Mouse (Mus musculus) urinary bladder, postnatal 25 days (tissue): ENCODE measurements at regions not wholly inside any gene's neighbourhood (a gene's known extent, or its start where the extent isn't known, plus 50 kb on each side); places are given as distances from the start of the nearest gene placed in this dataset.

Experiments used
- DNase-seq: peaks from one replicate; pipeline ENCODE4 v3.0.0; 2022; ENCODE audit warnings: low spot score

DNA sequence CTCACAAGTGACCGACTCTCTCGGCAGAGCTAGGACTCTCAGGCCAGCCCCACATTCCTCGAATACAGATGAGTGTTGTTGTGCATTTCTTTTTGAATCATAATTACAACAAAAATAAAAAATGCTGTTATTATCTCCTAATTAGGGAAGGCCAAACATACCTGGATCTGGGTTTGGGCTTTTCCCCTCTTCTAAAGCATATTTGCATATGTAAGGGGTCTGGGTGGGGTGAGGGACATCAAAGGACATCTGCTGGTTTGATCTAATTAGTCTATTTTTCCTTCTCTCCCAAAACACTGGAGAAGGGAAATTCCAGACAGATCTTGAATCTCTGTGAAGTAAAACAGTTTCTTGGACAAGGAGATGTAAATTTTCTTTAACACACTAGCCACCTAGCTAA, 85.3 kb downstream of the Tfap2a start:
- DNase-seq, result no peak

DNA sequence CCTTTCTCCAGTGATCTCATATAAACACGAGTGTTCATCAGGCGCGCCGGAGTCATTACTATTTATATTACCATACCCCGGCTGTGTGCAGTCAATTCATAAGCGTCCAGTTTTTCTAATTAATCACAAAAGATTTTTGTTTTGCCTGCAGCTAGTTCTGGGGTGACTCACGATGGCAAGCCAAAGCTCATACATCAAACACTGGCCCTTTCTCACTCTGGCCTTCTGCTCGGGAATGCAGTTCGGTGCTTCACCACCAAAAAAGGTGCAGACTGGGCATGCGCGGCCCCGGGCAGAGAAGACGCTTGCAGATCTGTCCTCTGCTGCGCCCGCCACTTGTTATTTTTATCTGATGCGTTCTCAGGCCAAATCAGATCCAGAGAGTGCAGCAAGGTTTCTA, 87.1 kb downstream of the Tfap2a start:
- peak; percentile 71 for DNase-seq

DNA sequence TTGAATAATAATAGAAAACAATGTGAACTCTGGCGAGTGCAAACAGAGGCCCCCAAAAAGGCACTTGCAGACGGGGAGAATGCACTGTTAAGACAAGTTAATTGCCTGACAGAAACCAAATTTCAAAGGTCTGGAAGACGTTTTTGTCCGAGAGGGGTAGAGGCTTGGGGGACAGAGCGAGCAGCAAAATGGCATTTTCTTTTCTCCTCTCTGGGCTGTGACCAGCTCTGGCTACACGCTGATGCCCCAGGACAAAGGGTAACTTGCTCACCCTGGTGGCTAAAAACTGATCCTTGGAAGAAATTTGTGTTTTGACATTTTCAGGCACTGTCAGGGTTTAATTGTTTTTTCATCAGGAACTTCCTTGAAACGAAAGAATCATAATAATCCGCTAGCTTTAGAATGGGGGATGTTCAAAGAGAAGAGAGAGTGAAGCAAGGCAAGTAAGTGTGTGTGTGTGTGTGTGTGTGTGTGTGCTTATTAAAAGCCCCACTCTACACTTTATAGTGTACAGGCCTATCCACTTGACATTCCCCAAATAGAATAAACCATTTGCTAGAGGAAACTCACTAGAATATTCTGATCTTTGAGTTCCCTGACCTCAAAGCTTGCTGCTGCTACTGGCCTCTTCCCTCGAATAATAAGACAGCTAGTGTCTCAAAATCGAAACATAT, 88.0 kb downstream of the Tfap2a start:
- no peak for DNase-seq

DNA sequence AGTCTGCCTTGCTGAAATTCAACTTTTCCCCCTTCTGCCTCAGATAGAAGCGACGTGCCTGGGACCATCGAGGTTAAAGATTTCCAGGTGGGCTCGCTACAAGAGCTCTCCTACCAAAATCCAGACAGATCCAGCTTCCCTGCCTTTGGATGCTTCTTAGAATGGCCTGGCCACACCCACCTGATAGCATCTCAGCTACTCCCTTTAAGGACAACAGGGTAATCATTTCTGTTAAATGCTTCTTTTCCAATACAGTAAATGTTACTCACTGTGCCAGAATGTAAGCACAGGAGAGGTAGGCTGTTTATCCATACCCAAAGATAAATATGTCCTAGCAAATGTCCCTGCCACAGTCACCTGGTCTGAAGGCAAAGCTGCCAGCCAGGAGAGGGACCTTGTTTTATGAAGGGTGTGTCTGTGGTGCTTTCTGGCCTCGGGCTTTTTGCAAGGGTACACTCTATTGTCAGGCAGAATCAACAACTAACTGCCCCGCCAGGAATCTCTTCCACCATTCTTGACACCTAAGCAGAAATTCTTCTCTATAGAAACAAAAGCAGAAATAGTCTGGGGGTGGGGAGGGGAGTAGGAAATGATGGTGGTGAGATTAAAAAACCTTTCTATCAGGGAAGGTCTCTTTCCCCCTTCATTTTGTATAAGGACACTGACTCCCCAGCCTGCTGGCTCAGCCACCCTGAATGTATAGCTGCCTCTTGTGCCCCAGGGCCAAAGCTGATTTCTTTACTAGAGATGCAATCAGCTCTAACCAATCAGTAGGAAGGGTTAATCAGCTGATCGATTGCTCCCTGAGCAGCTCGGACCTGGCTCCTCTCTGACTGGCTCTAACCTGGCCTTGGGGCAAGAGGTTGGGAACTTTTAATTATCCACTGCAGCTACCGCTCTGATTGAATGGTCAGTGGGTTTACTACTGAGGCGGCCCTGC, 88.8 kb downstream of the Tfap2a start:
- DNase-seq, result no peak

DNA sequence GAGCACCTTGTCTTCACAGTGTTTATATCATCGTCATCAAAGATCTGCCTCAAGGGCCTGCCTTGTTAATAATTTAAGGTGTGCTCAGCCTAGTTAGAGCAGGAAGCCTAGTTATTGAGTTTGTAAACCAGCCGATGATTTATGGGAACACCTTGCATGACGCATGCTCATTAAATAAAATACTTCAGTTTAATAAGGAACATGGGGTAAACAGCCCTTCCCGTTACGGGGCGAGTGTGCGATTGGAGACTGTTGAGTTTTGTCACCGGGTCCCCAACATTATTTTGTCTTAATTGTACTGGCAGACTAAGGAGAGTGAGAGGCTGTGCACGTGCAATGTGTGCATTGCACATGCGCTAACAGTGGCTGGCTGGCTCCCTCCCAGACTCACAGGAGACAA, 92.0 kb downstream of the Tfap2a start:
- no peak for DNase-seq

DNA sequence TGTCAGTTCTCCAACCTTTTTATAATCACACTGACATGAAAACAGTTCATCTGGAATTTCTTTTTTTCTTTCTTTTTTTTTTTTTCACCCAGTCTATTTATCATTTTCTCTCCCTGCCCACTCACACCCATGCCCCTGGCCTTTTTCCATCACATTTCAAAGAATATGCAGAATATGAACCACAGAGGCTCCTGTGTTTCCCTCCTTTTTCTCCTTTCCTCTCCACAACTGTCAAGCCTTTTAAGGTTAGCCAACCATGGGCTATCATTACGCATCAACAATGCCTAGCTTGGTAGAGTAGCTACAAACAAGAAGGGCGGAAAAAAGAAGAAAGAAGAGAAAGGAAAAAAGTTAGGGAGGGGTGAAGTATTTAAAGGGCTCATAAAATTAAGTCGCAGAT, 92.5 kb downstream of the Tfap2a start:
- no peak for DNase-seq

DNA sequence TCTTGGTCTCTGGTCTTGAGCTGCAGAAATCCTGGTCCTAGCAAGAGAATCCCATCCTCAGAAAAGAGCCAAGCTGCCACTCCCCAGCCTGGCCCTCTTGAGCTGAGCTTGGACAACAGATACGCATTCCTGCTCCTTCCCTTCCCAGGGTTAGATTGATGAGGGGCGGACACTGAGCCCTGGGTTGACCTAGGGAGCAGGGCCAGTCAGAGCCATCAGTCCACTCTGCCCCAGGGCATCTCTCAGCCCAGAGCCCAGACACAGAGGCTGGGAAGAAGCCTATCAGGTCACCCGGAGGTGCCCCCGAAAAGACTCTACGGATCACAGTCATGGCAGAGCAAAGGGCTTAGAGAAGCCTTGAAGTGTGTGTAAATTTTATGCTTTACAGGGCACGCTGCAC, 95.2 kb downstream of the Tfap2a start:
- DNase-seq, result no peak

DNA sequence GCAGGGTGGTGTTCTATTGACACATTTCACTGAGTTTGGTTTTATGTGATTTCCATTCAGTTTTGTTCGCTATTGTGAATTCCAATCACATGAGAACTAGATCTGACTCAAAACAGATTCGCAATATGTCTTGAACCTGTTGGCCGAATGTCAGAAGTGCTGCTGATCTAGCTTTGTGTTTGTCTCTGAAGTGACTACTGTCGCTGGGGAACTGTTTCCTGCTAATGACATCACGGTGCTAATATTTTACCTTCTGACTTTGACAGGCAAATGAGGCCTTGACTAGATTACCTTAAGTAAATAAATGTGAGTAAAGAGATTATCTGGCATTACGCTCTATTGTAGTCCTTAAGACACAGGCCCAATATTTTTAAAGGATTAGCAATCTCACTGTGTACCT, 100.9 kb downstream of the Tfap2a start:
- no peak for DNase-seq

DNA sequence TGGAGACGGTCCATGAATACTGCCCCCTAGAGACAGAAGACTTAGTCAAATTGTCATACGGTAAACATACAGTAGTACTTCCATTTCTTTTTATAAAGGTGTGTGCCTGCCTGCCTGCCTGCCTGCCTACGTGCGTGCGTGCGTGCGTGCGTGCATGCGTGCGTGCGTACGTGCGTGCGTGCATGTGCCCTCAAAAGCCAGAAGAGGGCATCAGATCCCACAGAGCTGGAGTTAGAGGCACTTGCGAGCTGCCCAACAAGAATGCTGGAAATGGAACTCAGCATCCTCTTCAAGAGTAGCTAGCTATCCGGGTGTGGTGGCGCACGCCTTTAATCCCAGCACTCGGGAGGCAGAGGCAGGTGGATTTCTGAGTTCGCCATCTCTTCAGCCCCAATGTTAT, 120.3 kb downstream of the Tfap2a start:
- no peak for DNase-seq

DNA sequence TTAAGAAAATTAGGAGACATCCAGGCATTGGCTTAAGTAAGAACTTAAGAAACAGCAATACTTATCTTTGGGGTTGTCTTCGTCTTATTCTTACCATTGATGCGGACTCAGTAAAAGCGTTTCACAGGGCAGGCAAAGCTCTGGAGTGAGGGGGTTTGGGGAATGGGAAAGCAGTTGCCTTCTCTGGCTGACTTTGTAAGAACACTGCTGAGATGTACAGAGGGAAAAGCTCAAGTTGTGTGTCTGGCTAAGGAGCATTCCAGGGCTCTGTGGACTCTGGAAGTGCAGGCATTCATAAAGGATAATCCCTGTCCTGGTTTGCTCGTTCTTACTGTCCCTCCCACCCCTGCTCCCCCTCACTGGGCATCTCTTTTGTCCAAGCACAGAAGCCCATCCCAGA, 129.7 kb downstream of the Tfap2a start:
- DNase-seq, result no peak

DNA sequence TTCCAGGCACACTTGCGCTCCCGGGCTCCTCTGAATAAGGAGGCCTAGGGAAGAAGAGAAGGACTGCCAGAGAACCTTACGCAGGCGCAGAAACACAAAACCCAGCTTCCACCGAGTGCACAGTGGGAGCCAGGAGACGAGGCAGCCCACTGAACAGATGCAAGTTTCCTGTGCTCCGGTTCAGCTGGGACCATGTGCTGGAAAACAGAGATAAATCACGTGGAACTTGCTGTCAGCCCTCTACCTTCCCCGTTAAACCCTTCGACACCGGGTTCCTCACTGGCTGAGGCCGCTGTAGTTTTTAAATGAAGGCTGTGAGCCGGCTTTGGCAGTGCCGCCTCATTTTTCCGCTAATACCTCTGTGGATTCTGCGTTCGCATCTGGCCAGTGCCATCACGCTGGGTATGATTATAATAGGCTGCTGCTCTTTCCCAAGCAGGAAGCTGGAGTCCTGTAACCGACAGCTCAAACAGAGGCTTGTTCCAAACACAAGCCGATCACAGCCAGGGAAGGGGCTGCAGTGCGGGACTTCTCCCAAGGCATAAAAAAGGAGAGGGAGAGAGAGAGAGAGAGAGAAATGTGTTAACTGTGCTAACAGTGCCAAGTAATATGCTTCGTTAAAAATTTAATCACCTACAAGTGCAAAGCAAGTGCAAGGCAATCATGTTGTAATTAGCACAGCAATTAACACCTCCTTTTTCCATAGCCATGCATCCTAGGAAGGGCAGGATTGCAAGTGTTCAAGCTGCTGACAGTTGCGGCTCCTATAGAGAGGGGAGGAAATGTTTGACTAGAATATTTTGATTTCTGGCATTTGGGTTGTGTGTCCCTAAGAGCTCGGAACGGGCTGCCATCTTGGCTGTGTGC, 131.5 kb downstream of the Tfap2a start:
- no peak for DNase-seq

DNA sequence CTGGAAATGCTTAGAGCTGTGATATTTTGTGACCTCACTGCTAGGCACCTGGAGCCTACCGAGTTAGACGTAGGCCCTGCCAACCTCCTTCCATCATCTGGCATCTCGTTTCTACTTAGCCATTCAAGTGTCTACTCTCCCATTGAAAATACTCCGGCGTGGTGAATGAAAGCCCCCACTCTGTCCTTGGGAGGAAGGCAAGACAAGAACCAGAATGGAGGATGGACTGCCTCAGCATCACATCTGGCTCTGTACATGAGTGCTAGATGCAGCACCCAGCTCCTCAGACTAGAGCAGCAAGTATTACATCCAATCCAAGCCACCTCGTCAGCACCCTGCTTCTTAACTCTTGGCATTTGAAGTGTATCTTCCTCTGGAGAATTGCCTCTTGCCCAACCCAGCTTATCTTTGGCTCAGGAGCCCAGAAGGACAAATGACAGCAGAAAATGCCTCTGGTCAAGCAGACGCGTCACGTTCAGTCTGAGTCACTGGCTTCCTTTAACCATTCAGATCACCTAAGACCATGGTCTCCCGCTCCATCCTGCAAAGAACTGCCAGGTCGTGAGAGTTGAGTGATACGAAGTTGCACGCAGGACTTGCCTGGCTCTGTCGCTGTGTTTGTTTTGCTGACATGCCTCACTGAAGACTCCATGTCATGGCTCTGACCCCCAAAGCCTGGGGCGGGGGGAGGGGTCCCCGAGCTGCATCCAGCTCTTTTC, 132.3 kb downstream of the Tfap2a start:
- DNase-seq, result no peak

DNA sequence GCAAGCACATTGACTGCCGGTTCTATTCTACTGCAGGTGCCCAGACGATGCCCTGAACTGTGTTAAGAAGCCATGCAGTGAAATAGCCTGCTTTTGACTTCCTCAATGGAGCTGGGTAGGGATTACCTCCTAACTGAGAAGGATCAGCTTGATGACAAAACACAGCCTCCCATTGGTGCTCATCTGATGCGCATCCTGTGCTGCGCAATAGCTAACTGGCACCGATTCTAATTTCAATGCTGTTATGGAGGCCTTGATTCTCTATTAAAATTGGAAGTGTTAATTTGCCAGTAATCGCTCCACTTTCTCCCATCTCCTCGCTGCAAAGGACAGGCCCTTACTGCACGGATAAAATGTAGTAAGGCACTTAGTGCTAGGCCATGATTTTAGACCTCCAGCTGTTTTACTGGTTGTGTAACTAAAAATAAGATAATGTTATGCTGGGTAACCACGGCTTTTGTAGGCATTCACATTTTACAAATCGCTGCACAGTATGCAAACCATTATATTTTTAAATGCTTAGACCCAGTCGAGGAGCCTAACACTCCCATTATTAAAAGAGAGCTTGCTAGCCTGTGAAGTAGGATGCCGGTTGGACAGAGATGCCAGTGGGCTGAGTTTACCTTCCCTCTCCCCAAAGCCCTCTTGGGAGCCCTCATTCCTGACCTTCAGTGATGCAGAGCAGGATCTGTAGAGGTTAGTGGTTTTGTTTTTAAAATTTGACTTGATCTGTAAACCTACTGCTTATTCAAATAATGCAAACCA, 163.0 kb downstream of the Tfap2a start:
- DNase-seq, result no peak

DNA sequence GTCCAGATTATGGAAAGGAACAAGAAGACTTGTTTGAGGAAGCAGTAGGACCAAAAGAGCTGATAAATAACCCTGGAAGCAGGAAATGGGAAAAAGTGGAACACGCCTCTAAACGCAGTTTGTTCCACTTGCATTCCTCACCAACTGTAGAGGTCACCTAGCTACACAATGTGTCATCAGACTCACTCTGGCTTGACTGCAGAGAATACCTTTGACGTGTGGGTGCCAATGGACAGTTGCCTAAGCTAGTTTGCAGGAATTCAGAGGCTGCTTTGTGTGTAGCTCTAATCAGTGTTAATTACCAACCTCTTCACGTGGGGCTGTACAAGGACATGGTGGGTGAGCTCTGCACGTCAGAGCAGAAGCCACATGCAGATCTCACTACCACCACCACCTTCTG, 168.7 kb downstream of the Tfap2a start:
- no peak for DNase-seq

DNA sequence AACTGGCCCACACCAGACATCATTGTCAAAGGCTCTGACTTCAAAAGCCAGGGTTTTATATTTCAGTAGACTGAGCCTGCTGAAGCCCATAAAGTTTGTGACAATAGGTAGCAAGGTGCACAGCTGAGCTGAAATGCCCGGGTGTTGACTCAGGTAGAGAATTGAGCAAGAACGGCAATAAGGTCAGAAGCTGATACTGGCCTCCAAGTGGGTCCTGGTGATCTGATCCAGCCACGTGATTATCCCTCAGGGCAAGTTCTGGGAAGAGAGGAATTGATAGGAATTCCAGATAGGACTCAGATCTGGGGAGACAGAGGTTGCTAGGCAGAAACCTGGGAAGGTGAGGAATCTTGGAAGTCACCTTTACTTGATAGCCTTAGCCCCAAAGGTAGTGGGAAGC, 170.4 kb downstream of the Tfap2a start:
- DNase-seq, result no peak

DNA sequence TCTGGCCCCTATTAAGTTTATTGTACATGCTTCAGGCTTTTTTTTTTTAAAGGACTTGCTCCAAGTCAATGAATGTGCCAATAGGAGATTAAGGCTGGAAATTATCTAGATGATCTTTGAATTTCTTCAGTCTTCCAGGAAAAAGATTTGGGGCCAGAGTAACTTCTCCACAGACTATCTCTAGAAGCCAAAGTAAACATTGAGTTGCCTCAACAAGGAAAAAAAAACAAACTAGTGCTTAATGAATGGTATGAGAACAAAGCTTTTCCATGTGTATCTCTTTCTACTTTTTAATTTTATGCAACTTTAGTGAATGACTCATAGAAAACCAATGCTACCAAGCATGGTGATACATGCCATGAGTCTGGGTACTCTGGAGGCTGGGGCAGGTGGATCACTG, 173.8 kb downstream of the Tfap2a start:
- no peak for DNase-seq

DNA sequence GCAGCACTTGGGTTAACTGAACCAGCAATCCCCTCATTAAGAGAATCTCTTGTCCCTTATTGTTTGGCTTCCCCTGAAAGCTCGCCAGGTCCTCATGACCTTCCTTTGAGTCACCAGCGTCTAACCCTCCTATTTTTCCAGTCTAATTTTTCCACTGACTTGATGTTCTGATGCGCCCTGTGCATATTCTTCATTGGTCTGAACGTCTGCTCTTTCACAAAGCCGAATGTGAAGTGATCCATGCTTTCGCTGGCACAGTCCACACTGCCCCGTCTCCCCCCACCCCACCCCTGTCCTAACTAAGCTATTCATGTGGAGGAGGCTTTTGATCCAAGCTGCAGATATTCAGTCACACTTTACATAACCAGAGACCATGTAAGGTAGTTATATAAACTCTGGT, 183.8 kb downstream of the Tfap2a start:
- DNase-seq, result no peak

DNA sequence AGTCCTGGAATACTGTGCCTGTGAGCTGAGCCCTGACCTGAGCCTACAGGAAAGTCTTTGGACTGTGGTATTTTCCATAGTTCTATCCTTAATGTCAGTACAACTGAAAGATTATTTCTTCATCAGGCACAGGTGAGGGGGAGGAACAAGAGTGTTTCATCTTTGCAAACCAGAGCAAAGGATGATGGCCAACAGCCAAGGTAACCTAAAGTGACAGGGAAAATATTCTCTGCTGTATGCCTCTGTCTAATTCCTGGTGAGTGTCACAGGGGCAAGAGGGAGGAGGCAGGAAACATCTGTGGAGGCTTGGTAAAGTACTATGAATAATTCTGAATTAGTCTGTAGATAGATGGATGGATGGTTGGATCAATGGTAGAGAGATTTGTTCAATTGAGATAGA, 164.3 kb upstream of the Ofcc1 start:
- DNase-seq, result no peak

DNA sequence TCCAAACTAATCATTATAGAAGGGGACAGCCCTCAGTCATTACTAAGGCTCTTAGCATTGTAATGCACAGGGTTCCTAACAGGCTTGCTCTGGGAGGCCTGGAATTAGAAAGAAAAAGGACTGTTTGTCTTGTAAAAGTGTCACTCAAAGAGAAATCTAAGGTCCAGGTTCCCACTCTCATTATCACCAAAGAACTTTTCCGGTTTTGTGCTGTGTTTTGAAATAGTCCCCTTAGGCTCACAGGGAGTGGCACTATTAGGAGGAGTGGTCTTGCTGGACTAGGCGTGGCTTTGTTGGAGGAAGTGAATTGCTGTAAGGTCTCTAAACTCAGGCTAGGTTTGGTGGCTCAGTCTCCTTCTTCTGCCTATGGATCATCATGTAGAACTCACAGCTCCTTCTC, 161.9 kb upstream of the Ofcc1 start:
- DNase-seq, result no peak

DNA sequence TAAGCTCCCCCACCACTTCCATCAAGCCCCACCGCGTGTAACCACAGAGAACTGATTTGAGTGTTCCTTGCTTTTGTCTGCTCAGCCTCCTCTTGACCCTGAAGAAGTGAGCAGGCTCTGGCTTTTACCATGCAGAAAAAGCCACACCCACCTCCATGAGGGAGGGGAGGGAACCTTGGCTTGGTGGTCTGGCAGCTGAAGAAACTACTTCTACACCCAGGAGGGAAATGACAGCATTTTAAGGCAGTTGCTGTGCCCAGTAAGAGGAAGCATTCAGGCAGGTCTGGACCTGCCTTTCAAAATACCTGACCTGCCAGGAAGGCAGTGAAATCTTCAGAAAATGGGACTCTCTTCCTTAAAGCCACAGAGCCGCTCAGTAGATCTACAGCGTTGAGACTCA, 156.9 kb upstream of the Ofcc1 start:
- no peak for DNase-seq

DNA sequence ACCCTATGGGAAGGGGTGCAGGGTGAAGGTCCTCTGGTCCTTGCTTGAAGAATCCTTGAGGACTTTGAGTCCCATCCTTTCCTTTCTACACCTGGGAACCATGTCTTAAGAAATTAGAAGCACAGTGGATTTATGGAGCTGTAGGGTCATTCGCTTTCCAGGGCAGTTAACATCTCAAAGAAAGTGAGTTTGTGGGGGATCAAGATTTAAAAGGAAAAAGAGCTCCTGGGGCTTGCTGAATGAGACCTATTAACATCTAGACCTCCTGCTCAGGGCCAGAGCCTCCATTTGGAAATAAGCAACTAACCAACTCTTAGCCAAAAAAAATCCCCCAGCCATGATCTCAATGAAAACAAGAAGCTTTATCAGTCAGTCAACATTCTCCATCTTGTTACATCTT, 148.0 kb upstream of the Ofcc1 start:
- no peak for DNase-seq
